Mouse (Mus musculus): Measurements from ENCODE around the gene Gm9803.

DNA sequence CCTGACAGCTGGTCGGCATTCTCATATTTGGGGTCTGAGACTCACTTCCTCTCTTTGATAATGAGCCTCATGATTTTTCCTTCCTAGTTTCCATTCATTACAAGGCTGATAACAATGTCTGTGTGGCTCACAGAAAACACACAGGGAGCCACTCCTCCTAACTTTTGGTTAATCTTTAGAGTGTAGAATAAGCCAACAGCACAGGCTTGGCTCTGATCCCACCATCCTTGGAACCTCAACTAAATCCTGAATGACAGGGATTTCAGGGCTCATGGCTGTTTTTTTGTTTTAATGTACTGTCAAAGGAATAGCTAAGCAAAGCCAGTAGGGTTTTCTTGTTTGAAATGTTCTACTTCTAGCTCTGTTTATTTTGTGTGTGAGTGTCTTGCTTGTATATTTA is 10.5 kb downstream of the Gm9803 start:
- TF ChIP-seq CTCF (IDR thresholded peaks at IDR 0.05; ENCODE audit: extremely low read depth, insufficient read depth, low read length), result no peak
- TF ChIP-seq POLR2A (IDR thresholded peaks at IDR 0.05; ENCODE audit: extremely low read depth, insufficient read depth, low read length), result no peak

Data from cortical plate, adult 2 months (tissue).